Mouse (Mus musculus) liver, embryonic 13.5 days (tissue): ENCODE measurements around the gene Smco3. TPM values are rescaled to one million over a fixed set of nuclear protein-coding genes. Genes with fewer than 3 reads are reported as not detected.

Source experiments
- ATAC-seq: fragments of 200-750 bp; cut with Nextera tagmentation; 2 replicates; pipeline ENCODE4 v1.8.0; 2017; ENCODE audit warnings: low read depth, mild to moderate bottlenecking, moderate number of reproducible peaks, moderate library complexity
- DNase-seq: peaks from one replicate; pipeline ENCODE4 v3.0.0; 2022
- H3K27ac ChIP-seq: fragments of 300-500 bp; sonication (generic); 2 replicates; pipeline ENCODE4 v1.5.1; 2015; ENCODE audit warnings: moderate library complexity, mild to moderate bottlenecking, inconsistent platforms
- H3K27me3 ChIP-seq: fragments of 300-500 bp; sonication (generic); 2 replicates; pipeline ENCODE4 v1.6.1; 2015; ENCODE audit warnings: mild to moderate bottlenecking, inconsistent platforms
- H3K36me3 ChIP-seq: fragments of 300-500 bp; sonication (generic); 2 replicates; pipeline ENCODE4 v1.6.1; 2015; ENCODE audit warnings: mild to moderate bottlenecking, inconsistent platforms
- H3K4me1 ChIP-seq: fragments of 300-500 bp; sonication (generic); replicated peaks from 2 replicates; pipeline ENCODE4 v1.6.1; 2015; ENCODE audit warnings: inconsistent platforms
- H3K4me2 ChIP-seq: fragments of 300-500 bp; sonication (generic); 2 replicates; pipeline ENCODE4 v1.6.1; 2015; ENCODE audit warnings: inconsistent platforms, mild to moderate bottlenecking, moderate library complexity
- H3K4me3 ChIP-seq: fragments of 300-500 bp; sonication (generic); replicated peaks from 2 replicates; pipeline ENCODE4 v1.5.1; 2015; ENCODE audit warnings: mild to moderate bottlenecking, inconsistent platforms
- H3K9ac ChIP-seq: fragments of 300-500 bp; sonication (generic); 2 replicates; pipeline ENCODE4 v1.6.1; 2015; ENCODE audit warnings: mild to moderate bottlenecking, inconsistent platforms
- H3K9me3 ChIP-seq: fragments of 300-500 bp; sonication (generic); replicated peaks from 2 replicates; pipeline ENCODE4 v1.6.1; 2016; ENCODE audit warnings: inconsistent platforms
- WGBS: fragments of 180-500 bp; shearing (Covaris S2); methylation state at CpG from one replicate; pipeline ENCODE4 v1.1.7; 2015; ENCODE audit not compliant: insufficient replicate concordance; 5-methylcytosine and 5-hydroxymethylcytosine counted together
- polyA plus RNA-seq: library from polyadenylated mRNA; unstranded; fragments of >200 nt; fragmentation: Nextera tagmentation; extraction: Ambion mirVana; gene quantifications from 2 replicates; pipeline ENCODE4 v1.2.1, GENCODE M21; 2015

The Smco3 gene
- polyA plus RNA-seq, 1 experiment from 2014 or later, result not detected

DNA sequence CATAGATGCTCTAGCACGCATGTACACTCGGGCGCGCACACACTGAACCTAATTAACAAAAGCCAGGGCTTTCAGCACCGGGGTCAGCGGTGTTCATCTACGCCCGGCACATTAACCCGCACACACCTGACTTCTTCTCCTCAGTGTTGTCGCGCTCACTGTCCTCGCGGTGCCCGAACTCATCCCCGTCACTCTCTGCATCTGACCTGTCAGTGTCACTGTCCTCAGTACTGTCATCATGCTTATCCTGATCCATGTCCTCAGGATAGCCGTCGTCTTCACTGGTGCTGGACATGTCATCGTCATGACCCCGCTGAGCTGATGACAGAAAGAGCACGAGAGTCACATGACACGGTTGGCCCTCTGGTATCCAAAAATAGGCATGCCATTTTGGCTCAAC is 14.9 kb downstream of the Smco3 start:
- no peaks in the 10 kb centered on the region for H3K27me3 ChIP-seq
- no peaks in the 10 kb centered on the region for H3K9me3 ChIP-seq
- no peak overlapping the region; the same call in 1 of the 2 replicates for H3K27ac ChIP-seq
- H3K36me3 ChIP-seq, result peaks cover 93% of the 10 kb centered on the region
- DNase-seq (no peak), ATAC-seq (no peak; the same call in 1 of the 2 replicates)
- H3K4me2 ChIP-seq, result no peak overlapping the region
- H3K9ac ChIP-seq, result no peak overlapping the region
- no peak overlapping the region for H3K4me3 ChIP-seq
- H3K4me1 ChIP-seq, result no peaks in the 10 kb centered on the region
- WGBS, result 93% methylated on average over 21 of the region's 21 CpGs

DNA sequence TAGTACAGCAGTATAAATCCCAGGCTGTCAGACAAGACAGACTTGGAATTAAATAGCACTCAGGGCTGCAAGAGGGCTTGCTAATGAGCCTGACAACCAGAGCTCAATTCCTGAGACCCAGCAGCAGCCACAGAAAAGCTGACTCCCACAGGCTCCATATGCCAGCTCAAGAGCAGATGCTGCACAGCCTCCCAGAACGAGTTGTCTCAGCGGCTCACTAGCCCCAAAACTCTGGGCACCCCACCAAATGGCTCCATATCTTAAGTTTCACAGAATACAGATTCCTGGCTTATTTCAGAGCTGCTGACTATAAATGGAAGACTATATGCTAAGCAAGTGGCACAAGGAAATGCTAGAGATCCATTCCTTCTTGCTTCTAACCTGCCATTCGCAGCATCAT is 17.7 kb downstream of the Smco3 start:
- peaks cover 3% of the 10 kb centered on the region; the same call in 1 of the 2 replicates for H3K4me1 ChIP-seq
- no peak overlapping the region for H3K9ac ChIP-seq
- H3K9me3 ChIP-seq, result no peaks in the 10 kb centered on the region
- no peak overlapping the region for H3K27ac ChIP-seq
- no peak for DNase-seq
- H3K4me2 ChIP-seq, result no peak overlapping the region
- H3K27me3 ChIP-seq, result no peaks in the 10 kb centered on the region
- ATAC-seq, result no peak
- 88% methylated on average over 3 of the region's 3 CpGs for WGBS
- peaks cover 96% of the 10 kb centered on the region for H3K36me3 ChIP-seq
- H3K4me3 ChIP-seq, result no peak overlapping the region

DNA sequence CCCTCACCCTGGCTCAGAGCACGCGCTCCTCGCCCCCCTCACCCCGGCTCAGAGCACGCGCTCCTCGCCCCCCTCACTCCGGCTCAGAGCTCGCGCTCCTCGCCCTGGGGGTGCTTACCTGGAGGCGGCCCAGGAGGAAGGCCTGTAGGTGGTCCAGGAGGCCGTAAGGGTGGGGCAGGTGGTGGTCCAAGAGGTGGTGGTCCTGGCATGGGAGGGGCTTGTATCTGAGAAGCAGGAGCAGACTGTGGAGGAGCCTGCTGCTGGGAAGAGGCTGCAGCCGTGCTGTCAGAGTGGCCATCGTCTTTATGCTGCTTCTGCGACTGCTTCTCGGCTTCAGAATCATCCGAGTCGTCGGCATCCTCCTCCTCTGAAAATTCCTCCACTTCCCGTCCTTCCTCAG is 18.4 kb downstream of the Smco3 start:
- Histone ChIP-seq H3K4me3 (no peak overlapping the region), H3K36me3 (peaks cover 96% of the 10 kb centered on the region), H3K27ac (no peak overlapping the region), H3K9ac (no peak overlapping the region), H3K4me2 (no peak overlapping the region), H3K27me3 (no peaks in the 10 kb centered on the region), H3K9me3 (no peaks in the 10 kb centered on the region), H3K4me1 (peaks cover 3% of the 10 kb centered on the region; the same call in 1 of the 2 replicates)
- 94% methylated on average over 21 of the region's 21 CpGs for WGBS
- DNase-seq, result no peak
- ATAC-seq, result no peak

DNA sequence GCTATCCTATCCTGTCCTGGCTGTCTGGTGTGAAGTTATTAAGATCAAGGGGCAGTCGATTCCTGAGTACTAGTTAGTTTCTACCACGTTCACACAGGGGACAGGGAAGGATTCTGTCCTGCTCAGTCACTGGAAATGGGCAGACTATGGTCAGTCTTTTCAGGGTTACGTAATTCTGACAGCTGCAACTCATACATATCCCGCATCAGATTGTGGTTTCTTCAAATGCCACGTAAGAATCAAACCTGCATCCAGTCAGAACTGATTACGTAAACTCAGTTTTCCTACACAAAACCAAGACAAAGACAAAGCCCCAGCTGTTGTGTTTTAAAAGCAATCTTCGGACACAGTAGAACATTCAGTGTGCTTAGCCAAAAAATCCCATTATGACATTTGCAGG is 19.9 kb downstream of the Smco3 start:
- no peaks in the 10 kb centered on the region for H3K27me3 ChIP-seq
- H3K9ac ChIP-seq, result no peak overlapping the region
- H3K36me3 ChIP-seq, result peaks cover 95% of the 10 kb centered on the region
- H3K4me2 ChIP-seq, result no peak overlapping the region
- H3K4me1 ChIP-seq, result peaks cover 10% of the 10 kb centered on the region
- DNase-seq (no peak), ATAC-seq (no peak)
- H3K27ac ChIP-seq, result no peak overlapping the region
- H3K4me3 ChIP-seq, result no peak overlapping the region
- no peaks in the 10 kb centered on the region for H3K9me3 ChIP-seq
- 85% methylated on average over 7 of the region's 7 CpGs for WGBS

GRCm38 (mm10) chr6:136813117-136813516 is 22.1 kb downstream of the Smco3 start:
- peaks cover 82% of the 10 kb centered on the region for H3K36me3 ChIP-seq
- no peak overlapping the region for H3K4me2 ChIP-seq
- no peak overlapping the region for H3K9ac ChIP-seq
- no peak overlapping the region for H3K27ac ChIP-seq
- no peak overlapping the region for H3K4me3 ChIP-seq
- no peaks in the 10 kb centered on the region for H3K9me3 ChIP-seq
- H3K4me1 ChIP-seq, result peaks cover 23% of the 10 kb centered on the region
- DNase-seq (no peak), ATAC-seq (no peak)
- no peaks in the 10 kb centered on the region for H3K27me3 ChIP-seq
- 44% methylated on average over 4 of the region's 4 CpGs for WGBS

GRCm38 (mm10) chr6:136811196-136811595 is 24.1 kb downstream of the Smco3 start:
- H3K27ac ChIP-seq, result no peak overlapping the region
- DNase-seq, result no peak

GRCm38 (mm10) chr6:136809673-136810072 is 25.6 kb downstream of the Smco3 start:
- peak overlapping the region; percentile 94 for H3K4me3 ChIP-seq
- peak overlapping the region; percentile 91 for H3K27ac ChIP-seq
- peak overlapping the region; percentile 93 for H3K4me2 ChIP-seq
- peaks cover 55% of the 10 kb centered on the region for H3K4me1 ChIP-seq
- DNase-seq, result no peak
- no peak for ATAC-seq
- H3K36me3 ChIP-seq, result peaks cover 49% of the 10 kb centered on the region
- H3K9ac ChIP-seq, result peak overlapping the region; percentile 97
- 33% methylated on average over 13 of the region's 13 CpGs for WGBS
- H3K9me3 ChIP-seq, result no peaks in the 10 kb centered on the region
- no peaks in the 10 kb centered on the region for H3K27me3 ChIP-seq

More at GRCm38 (mm10) chr6:136811196-136811595, 24.1 kb downstream of the Smco3 start:
- Histone ChIP-seq H3K4me1 (peaks cover 40% of the 10 kb centered on the region), H3K9me3 (no peaks in the 10 kb centered on the region), H3K9ac (no peak overlapping the region), H3K4me2 (no peak overlapping the region), H3K27me3 (no peaks in the 10 kb centered on the region), H3K4me3 (no peak overlapping the region), H3K36me3 (peaks cover 63% of the 10 kb centered on the region)
- 80% methylated on average over 10 of the region's 10 CpGs for WGBS
- ATAC-seq, result no peak

DNA sequence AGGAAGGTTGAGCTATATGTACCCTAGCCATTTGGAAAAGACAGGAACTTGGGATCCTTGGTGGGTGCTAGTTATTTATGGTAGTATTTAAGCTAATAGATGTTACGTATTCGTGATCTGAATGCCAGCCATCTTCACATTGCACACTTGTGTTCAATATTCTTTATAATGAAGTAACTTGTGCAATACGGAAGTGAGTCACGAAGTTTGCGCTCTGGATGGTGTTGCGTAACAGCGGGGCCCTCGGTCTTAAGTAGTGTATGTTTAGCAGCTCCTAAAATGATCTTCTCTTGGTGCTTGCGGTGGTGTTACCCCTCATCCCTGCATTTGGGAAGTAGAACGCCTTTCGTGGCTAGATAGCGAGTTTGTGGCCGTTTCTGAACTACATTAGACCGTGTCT is 26.2 kb downstream of the Smco3 start:
- H3K27ac ChIP-seq, result peak overlapping the region; percentile 91
- WGBS, result 2% methylated on average over 14 of the region's 14 CpGs
- peak overlapping the region; percentile 93 for H3K4me2 ChIP-seq
- no peaks in the 10 kb centered on the region for H3K27me3 ChIP-seq
- ATAC-seq (no peak), DNase-seq (peak; percentile 48)
- H3K4me3 ChIP-seq, result peak overlapping the region; percentile 94
- H3K9me3 ChIP-seq, result no peaks in the 10 kb centered on the region
- peaks cover 43% of the 10 kb centered on the region for H3K36me3 ChIP-seq
- H3K4me1 ChIP-seq, result peaks cover 55% of the 10 kb centered on the region
- peak overlapping the region; percentile 97 for H3K9ac ChIP-seq

DNA sequence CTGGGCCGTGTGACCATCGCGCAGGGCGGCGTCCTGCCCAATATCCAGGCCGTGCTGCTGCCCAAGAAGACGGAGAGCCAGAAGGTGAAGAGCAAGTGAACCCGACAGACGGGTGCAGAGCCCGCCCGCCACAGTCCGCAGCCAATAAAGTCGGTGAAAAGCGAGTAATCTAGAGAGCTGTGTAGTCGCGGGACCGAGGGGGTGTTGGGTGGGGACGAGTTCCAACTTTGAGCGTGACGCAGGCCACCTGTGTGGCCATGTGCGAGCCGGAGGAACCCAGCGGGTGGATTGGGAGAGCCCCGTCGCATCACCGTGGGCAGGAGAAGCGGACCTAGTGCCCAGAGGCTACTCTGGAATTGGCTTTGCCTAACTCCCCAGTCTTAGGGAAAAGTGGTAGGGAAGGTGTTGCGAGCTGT is 26.6 kb downstream of the Smco3 start:
- H3K4me1 ChIP-seq, result peaks cover 55% of the 10 kb centered on the region
- H3K36me3 ChIP-seq, result peaks cover 39% of the 10 kb centered on the region
- WGBS, result under 1% methylated on average over 28 of the region's 28 CpGs
- H3K27ac ChIP-seq, result peak overlapping the region; percentile 91
- H3K27me3 ChIP-seq, result no peaks in the 10 kb centered on the region
- DNase-seq (peak; percentile 42), ATAC-seq (peak; percentile 15)
- H3K4me2 ChIP-seq, result peak overlapping the region; percentile 93
- peak overlapping the region; percentile 94 for H3K4me3 ChIP-seq
- peak overlapping the region; percentile 97 for H3K9ac ChIP-seq
- H3K9me3 ChIP-seq, result no peaks in the 10 kb centered on the region

DNA sequence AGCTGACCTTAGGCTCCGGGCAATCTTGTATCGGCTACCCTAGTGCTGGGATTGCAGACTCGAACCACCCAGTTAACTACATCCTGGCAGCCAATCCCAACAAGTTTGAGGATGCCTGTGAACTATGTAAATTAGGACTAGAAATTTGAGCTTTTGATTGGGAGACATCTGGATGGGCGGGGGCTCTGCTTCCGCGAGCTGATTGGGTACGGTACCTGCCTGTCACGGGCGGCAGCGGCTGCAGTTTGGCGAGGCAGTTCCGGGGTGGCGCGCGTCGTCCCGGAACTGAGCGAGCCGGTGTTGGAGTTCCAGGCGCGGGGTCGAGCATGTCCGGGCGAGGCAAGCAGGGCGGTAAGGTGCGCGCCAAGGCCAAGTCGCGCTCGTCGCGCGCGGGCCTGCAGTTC is 27.2 kb downstream of the Smco3 start, which contains the start of gene H2afj:
Gene H2afj, plus strand, starts transcription at position 231 of the 404 bp plus-strand sequence.
- Histone ChIP-seq H3K4me3 (peak within 1 kb of the TSS; percentile 94), H3K27me3 (no peaks in the 10 kb centered on the region), H3K36me3 (peaks cover 34% of the 10 kb centered on the region), H3K9ac (peak within 1 kb of the TSS; percentile 97), H3K27ac (peak within 1 kb of the TSS; percentile 92), H3K4me2 (peak within 1 kb of the TSS; percentile 93), H3K4me1 (peaks cover 59% of the 10 kb centered on the region), H3K9me3 (no peaks in the 10 kb centered on the region)
- ATAC-seq, result peak; percentile 79
- 0% methylated on average over 34 of the region's 34 CpGs for WGBS
- DNase-seq, result peak; percentile 97

DNA sequence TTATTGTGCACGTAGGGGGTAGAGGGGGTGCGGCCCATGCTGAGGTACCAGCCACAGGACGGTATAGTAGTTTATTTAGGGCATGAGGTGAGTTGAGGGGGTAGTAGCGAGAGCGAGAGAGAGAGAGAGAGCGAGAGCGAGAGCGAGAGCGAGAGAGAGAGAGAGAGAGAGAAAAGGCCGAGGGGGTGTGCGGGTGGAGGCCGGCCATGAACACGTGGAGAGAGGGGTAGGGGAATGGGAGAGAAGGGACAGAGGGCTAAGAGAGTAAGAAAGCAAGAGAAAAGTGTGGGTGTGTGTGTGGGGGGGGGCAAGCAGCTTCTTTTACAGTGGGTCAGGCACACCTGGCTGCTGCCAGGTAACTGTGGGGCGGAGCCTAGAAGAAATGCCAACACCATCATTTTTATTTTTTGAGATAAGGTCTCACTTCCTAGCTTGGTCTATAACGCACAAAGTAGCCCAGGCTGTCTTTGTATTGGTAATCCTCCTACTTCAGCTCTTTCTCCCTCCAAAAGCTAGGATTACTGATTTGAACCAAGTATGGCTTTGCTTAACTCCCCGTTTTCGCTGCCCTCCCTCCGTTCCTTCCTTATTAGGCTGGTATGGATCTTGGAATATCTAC is 27.7 kb downstream of the Smco3 start:
- Histone ChIP-seq H3K9ac (peak overlapping the region; percentile 72), H3K9me3 (no peaks in the 10 kb centered on the region), H3K27ac (peak overlapping the region; percentile 92), H3K4me3 (peak overlapping the region; percentile 94), H3K4me1 (peaks cover 62% of the 10 kb centered on the region), H3K27me3 (no peaks in the 10 kb centered on the region), H3K4me2 (peak overlapping the region; percentile 86), H3K36me3 (peaks cover 29% of the 10 kb centered on the region)
- no peak for DNase-seq
- WGBS, result 34% methylated on average over 18 of the region's 18 CpGs
- no peak for ATAC-seq

DNA sequence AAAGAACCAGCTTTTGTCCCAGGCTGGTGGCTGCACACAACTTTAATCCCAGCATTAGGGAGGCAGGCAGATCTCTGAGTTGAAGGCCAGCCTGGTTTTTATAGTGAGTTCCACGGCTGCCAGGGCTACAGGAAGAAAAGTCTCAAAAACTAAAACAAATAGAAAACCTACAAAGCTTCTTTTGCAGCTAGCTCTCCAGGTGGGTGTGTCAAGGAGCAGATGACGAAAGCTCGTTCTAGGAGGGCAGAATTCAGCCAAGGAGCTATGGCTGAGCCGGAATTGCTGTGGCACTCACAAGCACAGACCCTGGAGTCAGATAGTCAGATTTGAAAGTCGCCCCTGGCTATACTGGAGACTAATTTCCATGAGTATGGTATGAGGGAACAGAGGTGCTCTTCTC is 28.4 kb downstream of the Smco3 start:
- H3K27ac ChIP-seq, result peak overlapping the region; percentile 92
- H3K4me1 ChIP-seq, result peaks cover 65% of the 10 kb centered on the region
- WGBS, result 67% methylated on average over 5 of the region's 5 CpGs
- H3K27me3 ChIP-seq, result no peaks in the 10 kb centered on the region
- H3K4me2 ChIP-seq, result peak overlapping the region; percentile 86
- ATAC-seq (no peak), DNase-seq (no peak)
- no peaks in the 10 kb centered on the region for H3K9me3 ChIP-seq
- peak overlapping the region; percentile 72 for H3K9ac ChIP-seq
- peaks cover 22% of the 10 kb centered on the region for H3K36me3 ChIP-seq
- peak overlapping the region; percentile 94 for H3K4me3 ChIP-seq
